In genomic region chr19:11965023-11965942, GRCm38 (mm10) we compare ENCODE assay signal across 8 mouse cellular contexts. TPM values are rescaled to one million over a fixed set of nuclear protein-coding genes. Genes with fewer than 3 reads are reported as not detected.
DNase-seq lines count a peak whose midpoint lies in the region; ATAC-seq lines count a peak whose summit lies in the region.

TSS of gene Osbp (plus strand) at chr19:11965941.

- H3K4me3 ChIP-seq in lung, embryonic 16.5 days (ENCODE audit: low read length): peak within 1 kb of the TSS; percentile 88

- peak within 1 kb of the TSS; percentile 92 for H3K4me2 ChIP-seq in lung, embryonic 16.5 days (ENCODE audit: low read depth, low read length)

- peak; percentile 91 to 96 for ATAC-seq in hematopoietic stem cell, adult 5-6 weeks (replicated peaks in 1 of 2; ENCODE audit: insufficient read depth in 1 of 2, low FRiP score in 2 of 2, low TSS enrichment in 1 of 2, low read depth in 1 of 2, poor library complexity in 2 of 2, severe bottlenecking in 2 of 2)
- ATAC-seq in lung, embryonic 16.5 days (ENCODE audit: low read depth): peak; percentile 98

- no peaks in the 10 kb centered on the region for H3K36me3 ChIP-seq in lung, embryonic 16.5 days (ENCODE audit: control insufficient read depth, insufficient read depth, low read length)

- H3K27ac ChIP-seq in lung, embryonic 16.5 days (ENCODE audit: low read length): peak within 1 kb of the TSS; percentile 78

- peak within 1 kb of the TSS; percentile 88 for H3K9ac ChIP-seq in lung, embryonic 16.5 days (ENCODE audit: low read length)

- no peaks in the 10 kb centered on the region for H3K27me3 ChIP-seq in lung, embryonic 16.5 days (ENCODE audit: control insufficient read depth, insufficient read depth, low read depth, low read length)

- WGBS in lung, embryonic 16.5 days: under 1% methylated on average over 43 of the region's 59 CpGs

- H3K9me3 ChIP-seq in lung, embryonic 16.5 days (ENCODE audit: control insufficient read depth, low read length): peaks cover 3% of the 10 kb centered on the region; the same call in 1 of the 2 replicates

- peak; percentile 100 for DNase-seq in MEL-GATA-1-ER (ENCODE audit: extremely low read depth, low read depth)
- DNase-seq in cerebellum, adult 8-10 months: peak; percentile 99
- DNase-seq in forelimb bud, embryonic 11.5 days (ENCODE audit: low read depth, low spot score): peak; percentile 100
- DNase-seq in layer of hippocampus, adult 9-10 months (ENCODE audit: low spot score): peak; percentile 99
- peak; percentile 96 for DNase-seq in ovary, postnatal 10 days (ENCODE audit: low spot score)
- DNase-seq in thymus, postnatal 10 days (ENCODE audit: low spot score in 2 of 2): peak; percentile 94 to 99

- H3K4me1 ChIP-seq in lung, embryonic 16.5 days (replicated peaks; ENCODE audit: control insufficient read depth, insufficient read depth, low read length): peaks cover 11% of the 10 kb centered on the region

RNA-seq across cellular contexts. Expression of gene Osbp, which starts in this region (rescaled TPM):
- 35.0 and 39.5 TPM in 2 replicates for total RNA-seq in hematopoietic stem cell, adult 5-6 weeks (2017)
- 3.1 and 4.0 TPM in 2 replicates for polyA plus RNA-seq in lung, embryonic 16.5 days (2015; fragmentation: Nextera tagmentation; extraction: Ambion mirVana)

Comparison
In these comparisons a context has a peak if more than half of its experiments do, and no peak if none do; other contexts are left out.
1. Peak in every context shown above with its lines: DNase-seq, ATAC-seq, H3K4me3 ChIP-seq and H3K27ac ChIP-seq.